Mouse (Mus musculus) forebrain, embryonic 13.5 days (tissue): Measurements from ENCODE around the gene Adamtsl1. TPM values are rescaled to one million over a fixed set of nuclear protein-coding genes. Genes with fewer than 3 reads are reported as not detected.

Experiments used
- ATAC-seq: fragments of 200-750 bp; cut with Nextera tagmentation; 2 replicates; pipeline ENCODE4 v1.8.0; 2017
- H3K27ac ChIP-seq: fragments of 300-500 bp; sonication (generic); 2 replicates; pipeline ENCODE4 v1.5.1; 2015; ENCODE audit warnings: inconsistent platforms, mild to moderate bottlenecking, moderate library complexity
- H3K27me3 ChIP-seq: fragments of 300-500 bp; sonication (generic); 2 replicates; pipeline ENCODE4 v1.6.1; 2015; ENCODE audit warnings: mild to moderate bottlenecking, inconsistent platforms
- H3K36me3 ChIP-seq: fragments of 300-500 bp; sonication (generic); 2 replicates; pipeline ENCODE4 v1.6.1; 2015; ENCODE audit warnings: mild to moderate bottlenecking, inconsistent platforms; ENCODE audit not compliant: poor library complexity, severe bottlenecking
- H3K4me1 ChIP-seq: fragments of 300-500 bp; sonication (generic); 2 replicates; pipeline ENCODE4 v1.6.1; 2015; ENCODE audit warnings: inconsistent platforms
- H3K4me2 ChIP-seq: fragments of 300-500 bp; sonication (generic); 2 replicates; pipeline ENCODE4 v1.6.1; 2015; ENCODE audit warnings: inconsistent platforms, mild to moderate bottlenecking, moderate library complexity
- H3K4me3 ChIP-seq: fragments of 300-500 bp; sonication (generic); 2 replicates; pipeline ENCODE4 v1.5.1; 2015; ENCODE audit warnings: mild to moderate bottlenecking, inconsistent platforms
- H3K9ac ChIP-seq: fragments of 300-500 bp; sonication (generic); 2 replicates; pipeline ENCODE4 v1.6.1; 2015; ENCODE audit warnings: mild to moderate bottlenecking, inconsistent platforms
- H3K9me3 ChIP-seq: fragments of 300-500 bp; sonication (generic); replicated peaks from 2 replicates; pipeline ENCODE4 v1.6.1; 2016; ENCODE audit warnings: inconsistent platforms
- WGBS: fragments of 180-500 bp; shearing (Covaris S2); methylation state at CpG from one replicate; pipeline ENCODE4 v1.1.7; 2015; 5-methylcytosine and 5-hydroxymethylcytosine counted together
- polyA plus RNA-seq: library from polyadenylated mRNA; unstranded; fragments of >200 nt; fragmentation: Nextera tagmentation; extraction: Ambion mirVana; gene quantifications from 2 replicates; pipeline ENCODE4 v1.2.1, GENCODE M21; 2015

The Adamtsl1 gene
- polyA plus RNA-seq, 1 experiment from 2014 or later: 5.3 TPM

GRCm38 (mm10) chr4:86077355-86077754, 563.4 kb downstream of the Adamtsl1 start:
- Histone ChIP-seq H3K4me3 (no peak overlapping the region), H3K27me3 (no peaks in the 10 kb centered on the region), H3K36me3 (no peaks in the 10 kb centered on the region), H3K9ac (no peak overlapping the region), H3K4me1 (no peaks in the 10 kb centered on the region), H3K27ac (no peak overlapping the region), H3K4me2 (no peak overlapping the region), H3K9me3 (no peaks in the 10 kb centered on the region)
- 89% methylated on average over 2 of the region's 2 CpGs for WGBS
- ATAC-seq: no peak

GRCm38 (mm10) chr4:86077854-86078253, 563.9 kb downstream of the Adamtsl1 start:
- Histone ChIP-seq H3K36me3 (no peaks in the 10 kb centered on the region), H3K4me3 (no peak overlapping the region), H3K27me3 (no peaks in the 10 kb centered on the region), H3K4me2 (no peak overlapping the region), H3K9ac (no peak overlapping the region), H3K4me1 (no peaks in the 10 kb centered on the region), H3K9me3 (no peaks in the 10 kb centered on the region), H3K27ac (no peak overlapping the region)
- ATAC-seq: no peak
- 66% methylated on average over 3 of the region's 3 CpGs for WGBS

- H3K27ac ChIP-seq: no peak overlapping the region
- H3K9ac ChIP-seq: no peak overlapping the region
- H3K9me3 ChIP-seq: no peaks in the 10 kb centered on the region
- no peaks in the 10 kb centered on the region for H3K4me1 ChIP-seq
- WGBS: 90% methylated on average over 5 of the region's 5 CpGs
- H3K4me2 ChIP-seq: no peak overlapping the region
- H3K27me3 ChIP-seq: no peaks in the 10 kb centered on the region
- H3K4me3 ChIP-seq: no peak overlapping the region
- no peak for ATAC-seq
- no peaks in the 10 kb centered on the region for H3K36me3 ChIP-seq
These were observed 573.5 kb downstream of the Adamtsl1 start for GRCm38 (mm10) chr4:86087508-86087907.

- no peaks in the 10 kb centered on the region for H3K4me1 ChIP-seq
- no peak for ATAC-seq
These were observed 589.2 kb downstream of the Adamtsl1 start for GRCm38 (mm10) chr4:86103207-86103606.

GRCm38 (mm10) chr4:86108325-86108724, 594.4 kb downstream of the Adamtsl1 start:
- no peak overlapping the region for H3K4me2 ChIP-seq
- H3K36me3 ChIP-seq: no peaks in the 10 kb centered on the region
- no peaks in the 10 kb centered on the region for H3K9me3 ChIP-seq
- 82% methylated on average over 4 of the region's 4 CpGs for WGBS
- no peaks in the 10 kb centered on the region for H3K4me1 ChIP-seq
- no peak overlapping the region for H3K4me3 ChIP-seq
- ATAC-seq: no peak
- H3K9ac ChIP-seq: no peak overlapping the region
- no peak overlapping the region for H3K27ac ChIP-seq
- no peaks in the 10 kb centered on the region for H3K27me3 ChIP-seq

More at GRCm38 (mm10) chr4:86103207-86103606, 589.2 kb downstream of the Adamtsl1 start:
- Histone ChIP-seq H3K27me3 (no peaks in the 10 kb centered on the region), H3K9ac (no peak overlapping the region), H3K36me3 (no peaks in the 10 kb centered on the region), H3K9me3 (no peaks in the 10 kb centered on the region), H3K27ac (no peak overlapping the region), H3K4me3 (no peak overlapping the region), H3K4me2 (no peak overlapping the region)
- 68% methylated on average over 1 of the region's 1 CpGs for WGBS

- no peak overlapping the region for H3K27ac ChIP-seq
- no peak overlapping the region for H3K4me2 ChIP-seq
- H3K4me1 ChIP-seq: no peaks in the 10 kb centered on the region
- no peak for ATAC-seq
- WGBS: 84% methylated on average over 2 of the region's 2 CpGs
- no peaks in the 10 kb centered on the region for H3K9me3 ChIP-seq
- H3K9ac ChIP-seq: no peak overlapping the region
- H3K36me3 ChIP-seq: no peaks in the 10 kb centered on the region
- no peaks in the 10 kb centered on the region for H3K27me3 ChIP-seq
- H3K4me3 ChIP-seq: no peak overlapping the region
These were observed 605.1 kb downstream of the Adamtsl1 start for GRCm38 (mm10) chr4:86119067-86119466.

- no peaks in the 10 kb centered on the region for H3K27me3 ChIP-seq
- no peak overlapping the region for H3K4me2 ChIP-seq
These were observed 608.5 kb downstream of the Adamtsl1 start for GRCm38 (mm10) chr4:86122431-86122830.

GRCm38 (mm10) chr4:86124374-86124773, 610.4 kb downstream of the Adamtsl1 start:
- no peak overlapping the region for H3K4me3 ChIP-seq
- no peak overlapping the region for H3K27ac ChIP-seq
- peak; percentile 67; the same call in 1 of the 2 replicates for ATAC-seq
- H3K4me2 ChIP-seq: no peak overlapping the region
- H3K36me3 ChIP-seq: no peaks in the 10 kb centered on the region
- no peaks in the 10 kb centered on the region for H3K27me3 ChIP-seq
- no peak overlapping the region for H3K9ac ChIP-seq
- 53% methylated on average over 3 of the region's 3 CpGs for WGBS
- H3K4me1 ChIP-seq: 0 out of 2 replicates have a peak, but pooled peaks cover 6% of the 10 kb centered on the region
- H3K9me3 ChIP-seq: no peaks in the 10 kb centered on the region

More at GRCm38 (mm10) chr4:86122431-86122830, 608.5 kb downstream of the Adamtsl1 start:
- Histone ChIP-seq H3K27ac (no peak overlapping the region), H3K9ac (no peak overlapping the region), H3K9me3 (no peaks in the 10 kb centered on the region), H3K4me1 (0 out of 2 replicates have a peak, but pooled peaks cover 6% of the 10 kb centered on the region), H3K36me3 (no peaks in the 10 kb centered on the region), H3K4me3 (no peak overlapping the region)
- no peak for ATAC-seq
- WGBS: 69% methylated on average over 5 of the region's 5 CpGs

GRCm38 (mm10) chr4:86126636-86127035, 612.7 kb downstream of the Adamtsl1 start:
- 0 out of 2 replicates have a peak, but pooled peaks cover 6% of the 10 kb centered on the region for H3K4me1 ChIP-seq
- H3K27me3 ChIP-seq: no peaks in the 10 kb centered on the region
- H3K9me3 ChIP-seq: no peaks in the 10 kb centered on the region
- 74% methylated on average over 2 of the region's 2 CpGs for WGBS
- no peak overlapping the region for H3K4me3 ChIP-seq
- H3K36me3 ChIP-seq: no peaks in the 10 kb centered on the region
- no peak overlapping the region for H3K27ac ChIP-seq
- H3K4me2 ChIP-seq: no peak overlapping the region
- H3K9ac ChIP-seq: no peak overlapping the region
- ATAC-seq: no peak

- Histone ChIP-seq H3K27me3 (no peaks in the 10 kb centered on the region), H3K4me1 (no peaks in the 10 kb centered on the region), H3K9me3 (no peaks in the 10 kb centered on the region), H3K4me3 (no peak overlapping the region), H3K9ac (no peak overlapping the region), H3K4me2 (no peak overlapping the region), H3K36me3 (no peaks in the 10 kb centered on the region), H3K27ac (no peak overlapping the region)
- WGBS: 87% methylated on average over 4 of the region's 4 CpGs
- no peak for ATAC-seq
These were observed 644.6 kb downstream of the Adamtsl1 start for GRCm38 (mm10) chr4:86158551-86158950.

GRCm38 (mm10) chr4:86159362-86159761, 645.4 kb downstream of the Adamtsl1 start:
- no peaks in the 10 kb centered on the region for H3K27me3 ChIP-seq
- no peaks in the 10 kb centered on the region for H3K9me3 ChIP-seq
- H3K4me3 ChIP-seq: no peak overlapping the region
- WGBS: 54% methylated on average over 1 of the region's 1 CpGs
- ATAC-seq: no peak
- H3K4me2 ChIP-seq: no peak overlapping the region
- H3K36me3 ChIP-seq: no peaks in the 10 kb centered on the region
- H3K27ac ChIP-seq: no peak overlapping the region
- H3K9ac ChIP-seq: no peak overlapping the region
- no peaks in the 10 kb centered on the region for H3K4me1 ChIP-seq

- Histone ChIP-seq H3K9me3 (no peaks in the 10 kb centered on the region), H3K4me3 (no peak overlapping the region), H3K36me3 (no peaks in the 10 kb centered on the region), H3K27me3 (no peaks in the 10 kb centered on the region), H3K4me1 (peaks cover 5% of the 10 kb centered on the region; the same call in 1 of the 2 replicates), H3K9ac (no peak overlapping the region), H3K27ac (no peak overlapping the region), H3K4me2 (peak overlapping the region; percentile 10; the same call in 1 of the 2 replicates)
- WGBS: 39% methylated on average over 10 of the region's 10 CpGs
- ATAC-seq: peak; percentile 48; the same call in 1 of the 2 replicates
These were observed 656.8 kb downstream of the Adamtsl1 start for GRCm38 (mm10) chr4:86170763-86171162.

GRCm38 (mm10) chr4:86171461-86171860, 657.5 kb downstream of the Adamtsl1 start:
- Histone ChIP-seq H3K36me3 (no peaks in the 10 kb centered on the region), H3K9ac (no peak overlapping the region), H3K4me3 (no peak overlapping the region), H3K9me3 (no peaks in the 10 kb centered on the region), H3K4me2 (no peak overlapping the region), H3K27me3 (no peaks in the 10 kb centered on the region), H3K4me1 (peaks cover 5% of the 10 kb centered on the region; the same call in 1 of the 2 replicates), H3K27ac (no peak overlapping the region)
- WGBS: 77% methylated on average over 5 of the region's 5 CpGs
- no peak for ATAC-seq
